Mouse (Mus musculus) ES-E14 (cell line): ENCODE measurements around the gene Lclat1.

Experiments used
- MAFK ChIP-seq: IDR thresholded peaks from 2 replicates; pipeline ENCODE4 v1.6.1; 2014; ENCODE audit warnings: mild to moderate bottlenecking, low read depth, low read length, inconsistent platforms; ENCODE audit not compliant: insufficient read depth
- ZC3H11A ChIP-seq: IDR thresholded peaks from 2 replicates; pipeline ENCODE4 v1.6.1; 2012; ENCODE audit warnings: low read depth, mild to moderate bottlenecking, inconsistent platforms, low read length, borderline replicate concordance

GRCm38 (mm10) chr17:73148607-73149006 lies 40.8 kb downstream of the Lclat1 start:
- TF ChIP-seq MAFK (no peak), ZC3H11A (no peak)
